Mouse (Mus musculus) adrenal gland, adult 8-10 months (tissue): ENCODE results near the gene Zfp36. TPM values are rescaled to one million over a fixed set of nuclear protein-coding genes. Genes with fewer than 3 reads are reported as not detected.

ENCODE experiments used
- DNase-seq: peaks from one replicate; pipeline ENCODE4 v3.0.0; 2022
- total RNA-seq, 4 experiments: library from RNA; stranded (reverse); gene quantifications; 2 replicates each; pipeline ENCODE4 v1.2.4; 2022

The Zfp36 gene
- total RNA-seq, 4 experiments from 2014 or later = 12.8 to 33.6 (median 21.5) TPM

DNA sequence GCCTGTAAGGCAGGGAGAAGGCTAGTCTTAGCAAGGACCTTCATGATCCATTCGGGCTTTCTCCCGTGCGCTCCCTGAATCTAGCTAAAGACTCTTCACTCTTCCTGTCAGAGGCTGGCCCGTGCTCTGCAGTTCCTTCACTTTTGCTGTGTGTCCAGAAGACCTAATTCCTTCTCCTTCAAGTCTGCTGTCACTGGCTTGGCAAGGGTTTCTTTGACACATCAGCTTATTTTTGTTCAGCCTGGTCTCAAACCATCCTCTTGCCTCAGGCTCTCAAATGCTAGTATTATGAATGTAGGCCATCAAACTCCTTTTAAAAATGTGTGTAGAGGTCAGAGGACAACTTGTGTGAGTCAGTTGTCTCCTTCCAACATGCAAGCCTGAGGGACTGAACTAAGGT lies 3.6 kb upstream of the Zfp36 start:
- DNase-seq = no peak

DNA sequence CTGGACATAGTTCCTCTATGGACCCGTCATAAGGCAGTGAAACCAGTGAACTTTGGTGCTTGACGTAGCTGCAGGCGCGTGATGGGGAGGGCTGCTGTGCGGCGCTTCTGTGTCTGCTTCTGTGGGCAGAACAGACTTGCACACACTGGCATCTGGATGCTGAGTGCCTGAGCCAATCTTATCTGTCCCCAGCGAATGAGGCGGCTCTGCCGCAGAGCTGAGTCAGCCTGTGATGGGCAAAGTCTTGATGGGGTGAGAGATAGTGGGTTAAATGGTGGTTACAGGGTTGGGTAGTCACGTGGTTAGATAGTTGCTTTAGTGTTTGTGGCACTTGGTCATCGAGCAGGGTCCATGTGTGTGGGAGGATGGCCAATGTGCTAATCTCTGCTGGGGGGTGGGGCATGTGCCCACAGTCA lies 2.9 kb upstream of the Zfp36 start:
- peak; percentile 69 for DNase-seq

DNA sequence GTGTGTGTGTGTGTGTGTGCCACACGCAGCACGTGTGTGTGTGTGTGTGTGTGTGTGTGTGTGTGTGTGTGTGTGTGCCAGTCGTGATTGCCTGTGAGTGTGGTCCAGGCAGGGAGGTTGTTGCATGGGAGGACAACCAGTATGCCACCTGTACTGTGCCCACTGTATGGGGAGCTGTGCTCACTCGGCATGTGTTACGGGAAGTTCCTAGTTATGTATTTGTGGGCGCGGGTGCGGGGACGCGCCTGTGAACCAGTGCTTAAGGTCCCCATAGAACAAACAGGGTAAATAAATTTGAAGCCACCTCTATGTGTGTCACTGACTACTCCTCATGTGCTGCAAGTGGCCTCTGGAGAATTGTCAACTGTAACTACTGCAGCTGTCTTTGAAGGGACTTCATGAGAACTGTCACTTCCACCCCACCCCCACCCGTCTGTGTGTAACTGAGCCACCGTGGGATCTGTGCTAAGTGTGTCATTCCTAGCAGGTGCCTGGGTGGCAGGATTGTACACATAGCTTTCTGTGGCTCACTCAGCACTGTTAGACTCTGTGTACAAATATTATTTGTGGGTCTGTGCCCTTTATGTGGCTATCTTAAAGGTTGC lies 2.4 kb upstream of the Zfp36 start:
- DNase-seq = no peak

DNA sequence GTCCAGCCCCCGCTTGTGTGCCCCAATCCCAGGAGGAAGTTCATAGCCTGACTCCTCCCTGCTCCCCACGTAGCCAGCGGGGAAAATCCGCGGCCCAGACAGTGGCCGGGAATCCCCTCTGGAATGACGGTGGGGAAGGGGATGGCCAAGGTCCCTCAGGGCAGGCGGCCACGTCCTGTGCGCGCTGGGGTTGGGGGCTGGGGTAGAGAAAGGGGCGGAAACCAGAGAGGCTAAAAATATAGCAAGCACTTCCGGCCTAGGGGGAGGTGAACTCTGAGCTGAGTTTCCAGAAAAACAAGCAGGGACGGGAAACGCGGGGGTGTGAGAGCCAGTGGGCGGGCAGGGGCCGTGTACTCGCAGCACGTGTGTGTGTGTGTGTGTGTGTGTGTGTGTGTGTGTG lies 1.9 kb upstream of the Zfp36 start:
- DNase-seq = peak; percentile 82

DNA sequence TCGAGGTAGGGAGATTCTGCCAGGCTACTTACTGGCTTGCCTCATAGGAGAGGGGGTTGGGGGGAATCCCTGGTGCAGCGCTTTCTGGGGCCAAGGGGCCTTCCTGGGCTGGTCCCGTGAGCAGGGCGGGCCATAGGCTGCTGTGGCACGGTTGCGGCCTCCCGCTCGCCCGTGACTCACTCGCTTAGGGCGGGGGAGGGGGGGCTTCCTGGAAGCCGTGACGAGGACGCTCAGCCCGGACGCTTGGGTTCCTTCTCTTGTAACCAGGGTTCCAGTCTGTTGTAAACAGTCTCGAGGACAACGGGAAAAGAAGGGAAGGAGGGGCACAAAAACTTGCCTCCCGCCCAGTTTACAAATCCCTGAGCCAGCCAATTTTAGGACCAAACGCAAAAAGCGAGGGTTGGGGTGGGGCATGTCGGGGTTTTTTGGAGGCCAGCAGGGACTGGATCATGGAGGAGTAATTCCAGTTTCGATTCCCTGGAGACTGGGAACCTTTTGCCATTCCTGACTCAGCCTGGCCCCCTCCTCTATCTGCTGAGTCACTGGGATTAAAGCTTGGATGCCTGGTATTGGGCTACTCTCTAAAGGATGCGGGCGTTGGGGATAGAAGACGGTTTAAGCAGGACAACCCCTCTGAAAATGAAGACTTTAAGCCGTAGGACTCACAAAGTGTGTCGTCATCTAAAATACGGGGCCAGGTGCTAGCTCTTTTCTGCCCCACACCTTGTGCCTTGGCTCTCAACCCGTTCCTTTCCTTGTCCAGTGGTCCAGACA lies 1.2 kb upstream of the Zfp36 start:
- peak; percentile 86 for DNase-seq

DNA sequence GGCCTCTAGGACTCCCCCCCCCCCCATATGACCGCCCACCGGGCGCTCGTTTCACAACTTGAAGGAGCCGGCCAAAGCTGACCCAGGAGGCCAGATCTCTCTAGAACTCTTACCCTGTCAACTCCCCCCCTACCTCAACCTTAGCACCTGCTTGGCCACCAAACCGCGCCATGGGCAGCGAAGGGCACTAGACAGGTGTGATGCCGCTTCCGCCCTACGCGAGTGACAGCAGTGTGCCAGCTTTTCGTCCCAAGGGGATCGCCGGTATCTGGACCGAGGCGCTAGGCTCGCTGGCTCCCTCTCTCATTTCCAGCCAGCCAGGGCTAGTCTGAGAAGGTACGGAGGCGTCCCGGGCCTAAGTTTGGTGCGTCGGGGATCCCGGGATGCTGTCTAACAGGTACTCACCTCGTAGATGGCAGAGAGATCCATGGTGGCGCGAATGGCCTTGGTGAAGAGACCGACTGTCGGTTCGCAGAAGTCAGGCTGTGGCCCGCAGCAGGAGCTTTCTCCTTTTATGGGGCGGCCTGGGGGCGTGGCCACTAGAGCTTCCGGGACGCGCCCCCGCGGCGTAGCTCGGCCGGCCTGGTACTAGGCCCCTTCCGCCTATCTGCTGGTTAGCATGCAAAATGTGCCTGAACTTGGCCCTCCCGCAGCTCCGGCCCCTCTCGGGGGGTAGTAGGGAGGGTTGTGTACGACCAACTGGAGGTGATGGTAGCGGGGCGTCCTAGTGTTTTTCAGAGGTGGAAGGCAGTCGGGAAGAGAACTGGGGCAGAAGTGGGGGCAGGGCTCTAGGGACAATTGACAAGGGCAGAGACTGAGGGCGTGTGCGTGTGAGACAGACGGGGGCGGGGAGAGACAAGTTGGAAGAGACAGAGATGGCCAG lies 1.0 kb downstream of the Zfp36 start:
- DNase-seq = peak; percentile 89

DNA sequence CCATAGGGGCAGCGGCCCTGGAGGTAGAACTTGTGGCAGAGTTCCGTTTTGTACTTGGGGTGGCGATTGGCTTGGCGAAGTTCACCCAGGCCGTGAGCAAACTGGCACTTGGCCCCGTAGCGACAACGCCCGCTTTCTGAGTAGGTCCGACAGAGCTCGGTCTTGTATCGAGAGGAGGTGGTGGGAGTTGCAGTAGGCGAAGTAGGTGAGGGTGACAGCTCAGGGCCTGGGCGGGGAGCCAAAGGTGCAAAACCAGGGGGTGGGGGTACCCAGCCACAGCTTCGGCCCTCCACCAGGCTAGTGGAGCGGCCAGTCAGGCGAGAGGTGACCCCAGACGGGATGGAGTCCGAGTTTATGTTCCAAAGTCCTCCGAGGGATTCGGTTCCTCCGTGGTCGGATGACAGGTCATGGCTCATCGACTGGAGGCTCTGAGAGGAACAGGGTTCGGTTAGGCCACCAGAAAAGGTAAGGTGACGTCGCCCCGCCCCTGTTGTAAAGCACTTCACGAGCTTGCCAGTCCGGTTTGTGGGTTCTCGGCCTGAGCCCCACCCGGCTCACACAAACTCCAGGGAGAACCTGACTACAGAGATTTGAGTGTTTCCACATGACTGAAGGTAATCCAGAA lies 1.9 kb downstream of the Zfp36 start:
- DNase-seq = peak; percentile 51

DNA sequence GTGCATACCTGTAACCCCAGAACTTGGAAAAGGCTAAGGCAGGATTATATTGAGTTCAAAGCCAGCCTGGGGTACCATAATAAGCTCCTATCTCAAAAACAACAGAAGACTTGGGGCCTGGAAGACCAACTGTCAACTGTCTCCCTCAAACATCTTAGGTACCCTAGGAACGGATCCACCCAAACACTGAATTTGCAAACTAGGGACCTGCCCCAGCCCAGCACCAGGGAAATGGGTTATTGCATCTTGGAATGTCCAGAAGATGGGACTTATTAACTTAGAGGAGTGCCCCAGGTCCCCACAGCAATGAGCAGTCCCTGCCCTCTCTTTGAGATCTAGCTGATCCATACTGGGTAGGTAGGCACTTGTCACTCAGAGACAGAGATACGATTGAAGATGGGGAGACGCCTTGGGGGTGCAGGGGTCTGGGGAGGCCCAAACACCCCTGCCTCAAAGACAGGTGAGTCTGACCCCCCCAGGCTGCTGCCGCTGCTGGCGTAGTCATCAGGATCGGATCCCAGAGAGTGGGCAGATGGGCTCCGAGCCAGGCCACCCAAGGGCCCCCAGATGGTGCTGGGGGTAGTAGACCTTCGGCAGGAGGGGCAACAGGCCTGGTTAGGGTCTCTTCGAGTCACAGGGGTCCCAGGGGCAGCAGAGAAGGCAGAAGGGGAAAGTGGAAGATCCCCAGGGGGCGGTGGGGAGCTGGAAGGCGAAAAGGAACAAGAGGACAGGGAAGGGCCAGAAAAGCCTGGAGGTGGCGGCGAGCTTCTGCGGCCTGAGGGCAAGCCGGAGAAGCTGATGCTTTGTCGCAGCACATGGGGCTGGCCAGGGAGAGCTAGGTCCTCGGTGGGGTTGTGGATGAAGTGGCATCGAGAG lies 2.6 kb downstream of the Zfp36 start:
- no peak for DNase-seq

DNA sequence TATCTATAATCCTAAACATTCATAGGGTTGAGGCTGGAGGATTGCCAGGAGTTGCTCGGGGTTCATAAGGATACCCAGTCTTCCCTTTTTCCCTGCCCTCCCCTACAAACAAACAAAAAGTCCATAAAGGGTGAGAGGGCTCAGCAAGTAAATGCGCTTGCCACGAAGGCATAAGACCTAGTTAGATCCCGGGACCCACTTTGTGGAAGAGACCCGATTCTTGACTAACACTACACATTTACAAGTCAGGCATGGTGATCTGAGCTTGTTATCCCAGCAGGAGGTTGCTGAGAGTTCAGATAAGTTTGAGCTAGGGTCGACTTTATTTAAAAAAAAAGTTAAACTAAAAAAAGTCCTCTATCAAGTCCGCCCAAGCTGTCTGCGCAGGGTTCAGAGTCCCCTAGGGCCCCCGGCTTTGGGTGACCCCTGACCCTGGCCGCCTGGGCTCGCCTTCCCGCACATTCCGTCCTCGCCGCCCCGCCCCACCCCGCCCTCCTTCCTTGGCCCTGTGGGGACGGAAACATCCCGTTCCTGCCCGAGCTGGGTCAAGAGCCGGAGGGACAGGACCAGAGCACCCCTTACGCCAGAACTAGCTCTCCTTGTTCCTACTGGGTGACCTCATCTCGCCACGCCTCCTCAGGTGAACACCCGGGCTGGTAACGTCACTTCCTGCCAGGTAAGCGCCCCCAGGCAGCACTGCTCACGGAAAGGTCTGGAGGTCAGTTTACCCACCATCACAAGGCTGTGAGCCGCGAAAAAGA lies 3.9 kb downstream of the Zfp36 start:
- peak; percentile 81 for DNase-seq

DNA sequence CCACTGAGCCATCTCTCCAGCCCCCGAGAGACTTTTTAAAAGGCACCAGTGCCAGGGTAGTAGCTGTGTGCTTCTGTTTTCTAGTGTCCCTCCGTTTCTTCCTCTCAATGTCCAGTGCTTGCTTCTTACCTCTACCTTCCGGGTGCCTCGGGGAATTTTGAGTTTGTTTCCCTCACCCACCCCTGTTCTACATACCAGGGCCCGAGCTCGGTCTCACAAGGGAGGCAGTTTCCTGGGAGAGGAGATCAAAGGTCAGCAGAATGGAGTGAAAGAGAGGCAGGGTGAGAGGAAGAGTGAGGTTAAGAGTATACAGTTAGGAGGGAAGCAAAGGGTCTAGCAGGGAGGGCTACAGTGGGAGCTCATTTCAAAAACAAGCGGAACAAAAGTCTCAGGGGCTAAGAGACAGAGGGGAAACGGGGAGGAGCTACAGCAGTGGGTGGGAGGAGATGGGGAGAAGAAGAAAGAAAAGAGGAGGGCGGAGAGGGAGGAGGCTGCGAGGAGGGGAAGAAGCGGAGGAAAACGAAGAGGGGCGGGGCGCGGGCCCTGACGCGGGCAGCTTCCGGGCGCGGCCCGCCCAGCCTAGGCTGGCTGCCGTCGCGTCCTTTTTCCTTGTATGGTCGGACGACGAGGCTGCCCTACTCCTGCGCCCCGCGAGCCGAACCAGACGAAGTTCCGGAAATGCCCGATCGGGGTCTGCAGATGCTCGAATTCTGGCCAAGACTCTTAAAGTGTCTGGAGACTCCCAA lies 4.7 kb downstream of the Zfp36 start:
- DNase-seq = peak; percentile 85

DNA sequence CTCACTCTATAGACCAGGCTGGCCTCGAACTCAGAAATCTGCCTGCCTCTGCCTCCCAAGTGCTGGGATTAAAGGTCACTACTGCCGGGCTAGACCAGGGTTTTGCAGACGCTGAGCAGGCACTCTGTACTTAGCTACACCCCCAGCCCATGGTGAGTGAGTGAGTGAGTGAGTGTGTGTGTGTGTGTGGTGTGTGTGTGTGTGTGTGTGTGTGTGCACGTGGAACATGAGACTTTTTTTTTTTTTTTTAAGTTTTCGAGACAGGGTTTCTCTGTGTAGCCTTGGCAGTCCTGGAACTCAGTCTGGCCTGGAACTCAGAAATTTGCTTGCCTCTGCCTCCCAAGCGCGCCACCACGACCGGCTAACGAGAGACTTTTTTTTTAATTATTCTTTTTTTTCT lies 5.4 kb downstream of the Zfp36 start:
- no peak for DNase-seq

DNA sequence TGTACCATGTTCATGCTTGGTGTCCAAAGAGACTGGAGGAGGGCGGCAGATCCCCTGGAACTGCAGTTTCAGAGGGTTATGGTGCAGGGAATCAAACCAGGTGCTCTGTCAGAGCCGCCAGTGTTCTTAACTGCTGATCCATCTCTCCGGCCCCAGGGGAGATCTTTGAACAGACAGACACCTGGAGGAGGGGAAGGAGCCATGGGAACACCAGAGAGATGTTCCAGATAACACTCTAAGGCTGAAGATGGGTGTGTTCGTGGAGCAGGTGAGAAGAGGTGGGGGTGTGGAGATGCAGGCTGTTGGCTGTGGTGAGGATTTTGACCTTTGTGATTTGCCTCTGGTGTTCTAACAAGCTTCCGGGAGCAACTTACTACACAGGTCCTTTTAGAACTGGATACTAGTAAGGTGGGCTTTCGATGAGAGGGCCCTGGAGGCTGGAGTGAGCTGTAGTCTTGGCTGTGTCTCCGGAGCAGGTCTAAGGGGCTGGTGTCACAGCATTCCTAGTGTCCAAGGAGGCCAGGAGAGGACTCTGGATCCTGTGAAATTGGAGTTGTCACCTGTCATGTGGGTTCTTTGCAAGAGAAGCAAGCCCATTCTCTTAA lies 6.1 kb downstream of the Zfp36 start:
- DNase-seq = no peak

DNA sequence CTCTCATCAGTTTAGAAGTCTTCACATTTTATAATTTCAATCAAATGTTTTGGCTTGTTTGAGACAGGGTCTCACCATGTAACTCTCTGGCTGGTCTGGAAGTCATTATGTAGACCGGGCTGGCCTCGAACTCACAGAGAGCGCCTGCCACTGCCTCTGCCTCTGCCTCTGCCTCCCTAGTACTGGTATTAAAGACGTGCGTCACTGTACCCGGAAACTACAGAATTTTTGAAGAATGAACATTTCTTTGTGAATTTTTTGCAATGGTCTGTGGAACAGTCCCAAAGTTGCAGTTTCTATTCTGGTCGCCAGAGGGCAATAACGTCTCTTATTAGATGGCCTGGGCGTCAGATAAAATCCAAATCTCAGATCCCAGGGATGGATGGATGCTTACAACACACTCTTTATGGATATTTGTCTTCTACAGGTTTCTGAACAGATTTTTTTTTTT lies 6.9 kb downstream of the Zfp36 start:
- peak; percentile 77 for DNase-seq

DNA sequence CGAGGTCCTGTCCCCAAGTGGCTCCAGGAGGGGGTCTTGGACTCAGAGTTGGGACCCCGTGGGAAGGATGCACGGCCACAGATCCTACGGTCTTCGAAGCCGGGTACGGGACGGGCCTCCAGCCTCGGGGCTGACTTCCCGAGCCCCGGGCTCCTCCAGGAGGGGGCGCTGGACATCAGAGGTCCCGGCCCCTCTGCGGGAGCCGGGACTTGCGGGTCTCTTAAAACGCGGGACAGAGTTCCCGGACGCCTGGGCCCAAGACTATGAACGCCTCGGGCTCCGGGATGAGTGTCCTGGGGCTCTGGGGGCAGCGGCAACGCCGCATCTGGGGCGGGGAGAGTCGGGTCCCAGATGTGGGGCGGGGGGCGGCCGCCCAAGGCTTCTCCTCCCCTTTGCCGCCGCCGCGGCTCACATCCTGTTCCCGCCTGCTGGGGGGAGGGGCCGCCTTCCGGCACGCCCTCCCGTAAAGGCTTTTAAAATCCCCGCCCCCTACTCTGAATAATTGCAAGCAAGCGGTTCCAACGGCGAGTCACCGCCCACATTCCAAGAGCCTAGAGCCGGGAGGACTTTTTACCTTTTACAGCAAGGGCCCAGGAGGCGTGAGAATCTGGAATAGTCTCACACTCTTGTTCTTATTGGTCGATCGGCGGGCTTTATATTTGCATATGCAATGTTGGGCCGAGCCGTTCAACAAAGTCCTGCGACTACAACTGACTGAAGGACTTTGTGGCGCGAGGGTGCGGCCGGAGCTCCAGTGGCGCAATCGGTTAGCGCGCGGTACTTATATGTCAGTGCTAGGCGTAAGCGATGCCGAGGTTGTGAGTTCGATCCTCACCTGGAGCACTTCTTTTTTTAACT lies 7.6 kb downstream of the Zfp36 start, which contains the start of gene Plekhg2:
Plekhg2 (minus strand) TSS at position 349 of the 858 bp plus-strand sequence.
- peak; percentile 98 for DNase-seq

DNA sequence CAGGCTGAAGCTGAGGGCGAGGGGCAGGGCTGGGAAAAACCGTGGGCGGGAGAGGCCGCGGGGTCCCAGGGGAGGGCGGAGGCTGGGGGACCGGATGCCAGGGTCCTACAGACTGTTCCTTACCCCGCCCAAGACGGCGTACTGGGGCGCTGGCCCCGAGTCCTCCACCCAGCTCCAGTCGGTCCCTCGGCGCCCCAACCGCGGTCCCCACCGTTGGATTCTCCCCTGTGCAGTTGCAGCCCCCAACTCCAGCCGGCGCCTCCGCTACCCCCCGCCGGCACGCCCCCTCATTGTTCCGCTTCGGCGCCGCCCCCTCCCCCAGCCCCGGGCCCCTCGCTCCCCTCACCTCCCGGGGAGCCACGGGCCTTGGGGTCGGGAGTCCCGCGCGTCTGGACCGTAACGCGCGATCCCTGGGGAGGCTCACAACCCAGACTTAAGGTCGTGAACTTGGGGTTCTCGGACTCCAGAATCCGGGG lies 8.5 kb downstream of the Zfp36 start:
- peak; percentile 49 for DNase-seq

DNA sequence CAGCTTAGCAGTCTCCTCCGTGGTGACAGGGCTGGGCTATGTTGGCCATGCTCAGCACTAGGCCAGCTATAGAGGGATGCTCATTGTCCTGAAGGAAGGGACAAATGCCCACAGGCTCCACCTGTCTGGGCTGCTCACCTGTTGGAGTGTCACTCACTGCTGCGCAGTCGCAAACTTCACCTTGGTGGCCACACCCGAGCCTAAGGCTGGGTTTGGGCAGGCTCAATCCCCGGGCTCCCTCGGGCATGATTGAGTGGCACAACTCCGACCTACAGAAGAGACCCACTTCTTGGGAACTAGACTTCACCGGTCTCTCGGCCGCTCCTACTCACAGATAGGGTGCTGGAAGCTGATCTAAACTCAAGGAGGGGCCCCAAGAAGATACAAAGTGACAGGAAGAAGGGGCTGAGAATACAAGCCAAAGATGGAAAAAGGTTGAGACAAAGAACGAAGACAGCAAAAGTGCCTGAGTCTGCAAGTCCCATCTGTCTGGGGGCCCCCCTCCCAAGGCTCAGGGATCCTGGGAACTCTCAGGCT lies 9.0 kb downstream of the Zfp36 start:
- DNase-seq = no peak

DNA sequence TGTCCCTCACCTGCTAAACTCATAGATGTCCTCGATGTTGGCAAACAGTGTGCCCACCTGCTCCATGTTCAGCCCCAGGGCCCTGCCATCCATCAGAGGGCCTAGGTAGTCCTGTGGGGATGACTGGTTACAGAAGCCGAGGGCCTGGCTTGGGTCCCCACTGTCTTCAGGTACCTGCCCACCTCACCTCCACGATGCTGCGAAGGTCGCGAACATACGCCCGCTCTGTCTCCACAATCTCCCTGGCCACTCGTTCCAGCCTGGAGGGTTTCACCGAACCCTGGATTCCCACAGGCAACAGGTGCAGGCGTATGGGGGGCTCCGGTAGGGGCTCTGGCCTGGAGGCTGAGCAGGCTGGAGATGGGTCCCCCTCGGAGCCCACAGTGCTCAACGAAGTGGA lies 10.0 kb downstream of the Zfp36 start:
- no peak for DNase-seq

DNA sequence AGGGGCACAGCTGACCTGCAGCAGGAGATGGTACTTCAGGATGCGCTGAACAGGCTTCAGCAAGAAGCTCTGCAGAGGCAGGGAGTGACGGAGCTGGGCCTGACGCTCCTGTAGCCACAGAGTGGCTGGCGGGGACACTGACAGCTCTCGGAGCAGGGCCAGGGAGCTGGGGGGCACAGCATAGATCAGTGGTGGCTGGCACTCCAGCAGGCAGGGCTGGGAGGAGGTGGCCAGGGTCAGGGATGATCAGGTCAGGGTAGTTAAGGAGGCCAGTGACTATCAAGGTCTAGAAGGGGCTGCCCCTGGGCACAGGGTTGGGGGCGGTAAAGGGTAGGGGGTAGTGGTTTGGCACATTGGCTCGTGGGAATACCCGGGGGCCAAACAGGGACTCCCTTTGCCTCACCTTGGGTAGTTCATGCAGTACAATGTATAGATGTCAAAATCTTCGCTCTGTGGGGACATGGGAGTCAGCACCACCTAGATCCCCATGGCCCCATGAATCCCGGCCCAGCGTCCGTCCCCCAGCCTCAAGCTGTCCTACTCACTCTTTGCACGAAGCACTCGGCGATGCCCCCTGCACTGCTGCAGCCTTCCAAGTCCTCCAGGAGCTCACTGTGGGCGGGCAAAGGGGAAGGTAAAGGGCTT lies 11.7 kb downstream of the Zfp36 start:
- no peak for DNase-seq
